Comparison of ENCODE assay signal across 9 mouse cellular contexts in genomic region chr17:73108888-73109259, GRCm38 (mm10). TPM values are rescaled to one million over a fixed set of nuclear protein-coding genes. Genes with fewer than 3 reads are reported as not detected.
DNase-seq lines count a peak whose midpoint lies in the region; ATAC-seq lines count a peak whose summit lies in the region.
"Had no signal": no experiment of that assay in that cellular context is flagged by ENCODE, and none has a peak within 500 bp of the region (broad histone marks: within the 10 kb centered on the region; RNA-seq: fewer than 3 reads in every experiment).

No protein-coding gene starts in this region.

- H3K27me3 ChIP-seq in heart, embryonic 15.5 days = no peaks in the 10 kb centered on the region
- no peaks in the 10 kb centered on the region for H3K27me3 ChIP-seq in hindbrain, embryonic 16.5 days (replicated peaks; ENCODE audit: control insufficient read depth, insufficient read depth, low read length)
- H3K27me3 ChIP-seq in midbrain, embryonic 14.5 days (ENCODE audit: control insufficient read depth, insufficient read depth, low read length) = no peaks in the 10 kb centered on the region

- no peak for ATAC-seq in heart, embryonic 15.5 days (replicated peaks; ENCODE audit: insufficient number of reproducible peaks, insufficient read depth, low FRiP score, low read depth)
- no peak for ATAC-seq in hindbrain, embryonic 16.5 days
- ATAC-seq in midbrain, embryonic 14.5 days (ENCODE audit: low FRiP score, low TSS enrichment) = no peak

- peak overlapping the region; percentile 88; the same call in 1 of the 2 replicates for H3K9ac ChIP-seq in heart, embryonic 15.5 days
- H3K9ac ChIP-seq in hindbrain, embryonic 16.5 days (ENCODE audit: low read depth, low read length) = peak overlapping the region; percentile 90; the same call in 1 of the 2 replicates
- H3K9ac ChIP-seq in midbrain, embryonic 14.5 days (replicated peaks; ENCODE audit: low read length) = no peak overlapping the region

- H3K4me2 ChIP-seq in heart, embryonic 15.5 days = peak overlapping the region; percentile 80
- H3K4me2 ChIP-seq in hindbrain, embryonic 16.5 days (ENCODE audit: low read length) = peak overlapping the region; percentile 63
- peak overlapping the region; percentile 94 for H3K4me2 ChIP-seq in midbrain, embryonic 14.5 days (ENCODE audit: low read length)

- peaks cover 28% of the 10 kb centered on the region for H3K4me1 ChIP-seq in heart, embryonic 15.5 days (replicated peaks)
- H3K4me1 ChIP-seq in brown adipose tissue, adult 24 weeks (ENCODE audit: control insufficient read depth, insufficient read depth, insufficient read length, low read length) = no peaks in the 10 kb centered on the region; the same call in 1 of the 2 replicates
- H3K4me1 ChIP-seq in hindbrain, embryonic 16.5 days (ENCODE audit: control insufficient read depth, insufficient read depth, low read depth, low read length) = peaks cover 13% of the 10 kb centered on the region
- H3K4me1 ChIP-seq in midbrain, embryonic 14.5 days (ENCODE audit: control insufficient read depth, insufficient read depth, low read length) = 0 out of 2 replicates have a peak, but pooled peaks cover 9% of the 10 kb centered on the region

- peak overlapping the region; percentile 81 for H3K4me3 ChIP-seq in heart, embryonic 15.5 days
- H3K4me3 ChIP-seq in brown adipose tissue, adult 24 weeks (ENCODE audit: insufficient read depth, low read depth, low read length) = peak overlapping the region; percentile 86
- peak overlapping the region; percentile 81 for H3K4me3 ChIP-seq in hindbrain, embryonic 16.5 days (ENCODE audit: low read length)
- peak overlapping the region; percentile 88 for H3K4me3 ChIP-seq in midbrain, embryonic 14.5 days (replicated peaks; ENCODE audit: low read depth, low read length)

- 66% methylated on average over 7 of the region's 7 CpGs for WGBS in heart, embryonic 15.5 days
- 91% methylated on average over 7 of the region's 7 CpGs for WGBS in hindbrain, embryonic 16.5 days
- WGBS in midbrain, embryonic 14.5 days = 85% methylated on average over 7 of the region's 7 CpGs

- DNase-seq in heart, postnatal 4 days = no peak
- DNase-seq in midbrain, embryonic 14.5 days = no peak
- DNase-seq in layer of hippocampus, adult 9-11 months = no peak
- no peak for DNase-seq in cerebellum, adult 8-10 months
- no peak for DNase-seq in layer of hippocampus, adult 11-12 months (ENCODE audit: low spot score)
- DNase-seq: lung, postnatal 36 days had no signal

- no peaks in the 10 kb centered on the region for H3K36me3 ChIP-seq in heart, embryonic 15.5 days
- no peaks in the 10 kb centered on the region for H3K36me3 ChIP-seq in hindbrain, embryonic 16.5 days (ENCODE audit: control insufficient read depth, insufficient read depth, low read length)
- H3K36me3 ChIP-seq in midbrain, embryonic 14.5 days (ENCODE audit: control insufficient read depth, insufficient read depth, low read length) = no peaks in the 10 kb centered on the region

- H3K9me3 ChIP-seq in heart, embryonic 15.5 days (replicated peaks) = no peaks in the 10 kb centered on the region
- no peaks in the 10 kb centered on the region for H3K9me3 ChIP-seq in hindbrain, embryonic 16.5 days (ENCODE audit: control insufficient read depth, low read length)
- no peaks in the 10 kb centered on the region for H3K9me3 ChIP-seq in midbrain, embryonic 14.5 days (ENCODE audit: control insufficient read depth, low read length)

- H3K27ac ChIP-seq in heart, embryonic 15.5 days = no peak overlapping the region
- H3K27ac ChIP-seq in brown adipose tissue, adult 24 weeks (replicated peaks; ENCODE audit: low read depth, low read length) = no peak overlapping the region
- H3K27ac ChIP-seq in hindbrain, embryonic 16.5 days (ENCODE audit: low read depth, low read length) = no peak overlapping the region
- no peak overlapping the region for H3K27ac ChIP-seq in midbrain, embryonic 14.5 days (replicated peaks; ENCODE audit: low read depth, low read length)

RNA-seq across cellular contexts. Expression of gene Lclat1, which starts 1.1 kb away (rescaled TPM):
- 35.9 and 36.3 TPM in 2 replicates for polyA plus RNA-seq in heart, embryonic 15.5 days (2015; fragmentation: Nextera tagmentation; extraction: Ambion mirVana)
- total RNA-seq in heart, postnatal 4 days (2021) = 100 to 1,000 TPM; 160 to 168 TPM
- polyA plus RNA-seq in brown adipose tissue, adult 24 weeks (2012; ENCODE audit: insufficient read depth, insufficient read length, missing spikeins) = 11.6 and 12.8 TPM in 2 replicates
- 13.8 and 18.8 TPM in 2 replicates for polyA plus RNA-seq in hindbrain, embryonic 16.5 days (2015; fragmentation: Nextera tagmentation; extraction: Ambion mirVana)
- polyA plus RNA-seq in midbrain, embryonic 14.5 days (2014; fragmentation: Nextera tagmentation; extraction: Ambion mirVana) = 9.0 and 16.9 TPM in 2 replicates
